25 mouse cellular contexts compared by ENCODE assay signal in the genomic region with DNA sequence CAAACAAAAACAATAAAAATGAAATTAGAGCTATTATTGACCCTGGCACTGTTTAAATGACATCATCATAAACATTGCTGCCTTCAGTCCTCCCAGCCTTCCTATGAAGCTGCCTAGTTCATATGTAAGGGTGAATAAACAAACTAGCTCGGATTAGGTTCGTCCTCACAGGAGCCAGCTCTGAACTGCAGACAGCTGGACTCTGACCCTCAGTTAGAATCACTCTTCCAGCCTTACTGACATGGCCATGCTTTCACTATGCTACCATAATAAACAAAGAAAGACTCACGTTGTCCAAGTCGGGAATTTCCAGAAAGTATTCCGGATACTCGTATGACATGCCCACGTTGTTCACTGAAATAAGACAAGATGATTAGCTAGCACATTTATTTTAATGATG. TPM values are rescaled to one million over a fixed set of nuclear protein-coding genes. Genes with fewer than 3 reads are reported as not detected.
A peak's percentile ranks its signal among the peaks of the same experiment; 100 is the strongest.
DNase-seq lines count a peak whose midpoint lies in the region; ATAC-seq and TF ChIP-seq lines count a peak whose summit lies in the region.
"Had no signal": no experiment of that assay in that cellular context is flagged by ENCODE, and none has a peak within 500 bp of the region (broad histone marks: within the 10 kb centered on the region; RNA-seq: fewer than 3 reads in every experiment).

No protein-coding gene starts in this region.

- peaks cover 9% of the 10 kb centered on the region for H3K4me1 ChIP-seq in kidney, adult 2 months (ENCODE audit: control insufficient read depth, insufficient read depth, low read length)
- no peaks in the 10 kb centered on the region; the same call in 1 of the 2 replicates for H3K4me1 ChIP-seq in kidney, embryonic 15.5 days
- H3K4me1 ChIP-seq: embryonic facial prominence, embryonic 10.5 days; embryonic facial prominence, embryonic 15.5 days; forebrain, embryonic 13.5 days; limb, embryonic 12.5 days; stomach, embryonic 15.5 days had no signal

- no peak overlapping the region for H3K4me3 ChIP-seq in kidney, adult 2 months (ENCODE audit: insufficient read depth, low read depth, low read length)
- H3K4me3 ChIP-seq in kidney, embryonic 15.5 days (replicated peaks) = no peak overlapping the region
- H3K4me3 ChIP-seq: embryonic facial prominence, embryonic 10.5 days; embryonic facial prominence, embryonic 15.5 days; forebrain, embryonic 13.5 days; limb, embryonic 12.5 days; stomach, embryonic 15.5 days had no signal

- WGBS in kidney, adult 2 months = 62% methylated on average over 7 of the region's 7 CpGs
- 81% methylated on average over 7 of the region's 7 CpGs for WGBS in kidney, embryonic 15.5 days

- no peaks in the 10 kb centered on the region for H3K36me3 ChIP-seq in kidney, adult 2 months (ENCODE audit: control insufficient read depth, insufficient read depth, low read length)
- H3K36me3 ChIP-seq in kidney, embryonic 15.5 days = no peaks in the 10 kb centered on the region
- H3K36me3 ChIP-seq: embryonic facial prominence, embryonic 15.5 days; stomach, embryonic 15.5 days had no signal

- no peak overlapping the region for H3K4me2 ChIP-seq in kidney, embryonic 15.5 days
- H3K4me2 ChIP-seq: embryonic facial prominence, embryonic 15.5 days; forebrain, embryonic 13.5 days; limb, embryonic 12.5 days; stomach, embryonic 15.5 days had no signal

- no peaks in the 10 kb centered on the region for H3K27me3 ChIP-seq in kidney, adult 2 months (replicated peaks; ENCODE audit: control insufficient read depth, insufficient read depth, low read length)
- no peaks in the 10 kb centered on the region for H3K27me3 ChIP-seq in kidney, embryonic 15.5 days
- H3K27me3 ChIP-seq: embryonic facial prominence, embryonic 15.5 days; forebrain, embryonic 13.5 days; limb, embryonic 12.5 days; Patski; stomach, embryonic 15.5 days had no signal

- H3K9me3 ChIP-seq in kidney, embryonic 15.5 days (replicated peaks) = no peaks in the 10 kb centered on the region
- H3K9me3 ChIP-seq: embryonic facial prominence, embryonic 10.5 days; embryonic facial prominence, embryonic 15.5 days; forebrain, embryonic 13.5 days; limb, embryonic 12.5 days; stomach, embryonic 15.5 days had no signal

- ATAC-seq in kidney, embryonic 15.5 days (replicated peaks; ENCODE audit: low FRiP score) = no peak
- ATAC-seq: forebrain, embryonic 13.5 days; hindbrain, embryonic 16.5 days; Patski had no signal

- TF ChIP-seq CTCF in kidney, adult 2 months (conservative IDR thresholded peaks at IDR 0.05; ENCODE audit: insufficient read depth, insufficient read length, low read depth, low read length) = no peak

- TF ChIP-seq POLR2A in kidney, adult 2 months (IDR thresholded peaks at IDR 0.05; ENCODE audit: low read depth, low read length) = no peak

- no peak overlapping the region for H3K27ac ChIP-seq in kidney, adult 2 months (ENCODE audit: insufficient read depth, low read depth, low read length)
- no peak overlapping the region for H3K27ac ChIP-seq in kidney, embryonic 15.5 days
- H3K27ac ChIP-seq: embryonic facial prominence, embryonic 10.5 days; embryonic facial prominence, embryonic 15.5 days; forebrain, embryonic 13.5 days; limb, embryonic 12.5 days; stomach, embryonic 15.5 days had no signal

- H3K9ac ChIP-seq in kidney, embryonic 15.5 days = no peak overlapping the region
- H3K9ac ChIP-seq: embryonic facial prominence, embryonic 15.5 days; forebrain, embryonic 13.5 days; limb, embryonic 12.5 days; stomach, embryonic 15.5 days had no signal

- DNase-seq in kidney, adult 2 months = peak; percentile 71
- DNase-seq in retina, embryonic 14.5 days (ENCODE audit: low spot score) = peak; percentile 19
- no peak for DNase-seq in retina, postnatal 1 day
- peak; percentile 35 to 54 for DNase-seq in kidney, postnatal 36 days
- no peak for DNase-seq in gastrocnemius, postnatal 4 days (ENCODE audit: low spot score in 2 of 2)
- no peak for DNase-seq in urinary bladder, postnatal 10 days (ENCODE audit: low spot score)
- DNase-seq in lung, postnatal 14 days = no peak
- DNase-seq: adrenal gland, postnatal 10 days; cerebellum, adult 8-10 months; cerebellum, postnatal 25 days; gastrocnemius, postnatal 36 days; heart, postnatal 14 days; lung, adult 2 months; lung, postnatal 10 days; midbrain, embryonic 14.5 days; right cerebral cortex, postnatal 25 days had no signal

RNA-seq across cellular contexts. Expression of a gene that starts 55.5 kb away (rescaled TPM):
- polyA plus RNA-seq in kidney, adult 2 months (2012; rRNA removed) = 59.8 and 62.3 TPM in 2 replicates
- polyA plus RNA-seq in kidney, embryonic 15.5 days (2015; fragmentation: Nextera tagmentation; extraction: Ambion mirVana) = 59.3 and 69.5 TPM in 2 replicates
- total RNA-seq in gastrocnemius, postnatal 4 days (2021) = 10 to 100 TPM; 67.6 to 70.5 TPM
- total RNA-seq: MEL had no signal

Comparison
In these comparisons a context has a peak if more than half of its experiments do, and no peak if none do; other contexts are left out.
1. DNase-seq: peak in kidney, adult 2 months (single experiment), retina, embryonic 14.5 days (single experiment) and kidney, postnatal 36 days (2 of 2); none in retina, postnatal 1 day (single experiment), gastrocnemius, postnatal 4 days (0 of 2), urinary bladder, postnatal 10 days (single experiment) and lung, postnatal 14 days (single experiment).